Mouse (Mus musculus) embryonic fibroblast, embryonic 13.5 days (primary cell): Measurements from ENCODE around the gene Camp.

Source experiments
- CTCF ChIP-seq: IDR thresholded peaks from 2 replicates; pipeline ENCODE4 v1.5.1; 2011; ENCODE audit warnings: mild to moderate bottlenecking, control low read depth, low read length, moderate library complexity, borderline replicate concordance; ENCODE audit not compliant: insufficient read depth
- POLR2A ChIP-seq: IDR thresholded peaks from 2 replicates; pipeline ENCODE4 v1.6.1; 2011; ENCODE audit warnings: low read depth, mild to moderate bottlenecking, control low read depth, low read length, moderate library complexity

- TF ChIP-seq POLR2A = no peak
- TF ChIP-seq CTCF = no peak
These were observed 47.1 kb upstream of the Camp start for GRCm38 (mm10) chr9:109896253-109897150.
